Mouse (Mus musculus) myocyte (in vitro differentiated cells): ENCODE results near the gene Wdpcp. TPM values are rescaled to one million over a fixed set of nuclear protein-coding genes. Genes with fewer than 3 reads are reported as not detected.
"Not testable (repeated sequence)": the region's sequence is repeated elsewhere in the genome, so short reads cannot be mapped to it uniquely, and the experiment has no call there.

ENCODE experiments used
- H3K27me3 ChIP-seq: one replicate; pipeline ENCODE4 v1.6.1; 2011; ENCODE audit not compliant: control insufficient read depth, insufficient read depth, insufficient read length
- H3K36me3 ChIP-seq: one replicate; pipeline ENCODE4 v1.6.1; 2011; ENCODE audit not compliant: control insufficient read depth, insufficient read depth
- H3K4me2 ChIP-seq: one replicate; pipeline ENCODE4 v1.6.1; 2011; ENCODE audit warnings: low read depth, control low read depth
- H3K4me3 ChIP-seq: one replicate; pipeline ENCODE4 v1.5.1; 2011; ENCODE audit warnings: mild to moderate bottlenecking, control low read depth, moderate library complexity
- H3K79me2 ChIP-seq: one replicate; pipeline ENCODE4 v1.6.1; 2011; ENCODE audit not compliant: control insufficient read depth, insufficient read depth
- H3ac ChIP-seq: one replicate; pipeline ENCODE4 v1.6.1; 2011; ENCODE audit not compliant: control insufficient read depth, insufficient read length
- CEBPB ChIP-seq: IDR thresholded peaks from 2 replicates; pipeline ENCODE4 v1.6.1; 2011; ENCODE audit warnings: mild to moderate bottlenecking, moderate library complexity; ENCODE audit not compliant: poor library complexity, insufficient read depth, severe bottlenecking
- E2F4 ChIP-seq: IDR thresholded peaks from one replicate; pipeline ENCODE4 v1.6.1; 2011; ENCODE audit warnings: mild to moderate bottlenecking, control low read depth, moderate library complexity; ENCODE audit not compliant: insufficient read depth
- MAX ChIP-seq: IDR thresholded peaks from one replicate; pipeline ENCODE4 v1.6.1; 2011; ENCODE audit warnings: low read depth, mild to moderate bottlenecking, control low read depth
- MYOD1 ChIP-seq, 3 experiments: IDR thresholded peaks; one replicate each; pipeline ENCODE4 v1.6.1; 2011; ENCODE audit warnings: control low read depth in 2 of 3, low read depth in 2 of 3, mild to moderate bottlenecking in 2 of 3, moderate library complexity in 1 of 3; ENCODE audit not compliant: insufficient read length in 2 of 3, control insufficient read depth in 1 of 3
- MYOG ChIP-seq, 3 experiments: IDR thresholded peaks; one replicate each; pipeline ENCODE4 v1.6.1; 2011; ENCODE audit warnings: control low read depth in 2 of 3, low read depth in 2 of 3, mild to moderate bottlenecking in 2 of 3; ENCODE audit not compliant: insufficient read length in 2 of 3, control insufficient read depth in 1 of 3, insufficient read depth in 1 of 3
- POLR2A ChIP-seq: IDR thresholded peaks from one replicate; pipeline ENCODE4 v1.6.1; 2011; ENCODE audit warnings: low read depth, mild to moderate bottlenecking, control low read depth, moderate library complexity; ENCODE audit not compliant: insufficient read length
- POLR2AphosphoS2 ChIP-seq: IDR thresholded peaks from one replicate; pipeline ENCODE4 v1.6.1; 2011; ENCODE audit warnings: low read depth, control low read depth; ENCODE audit not compliant: insufficient read length
- REST ChIP-seq: IDR thresholded peaks from one replicate; pipeline ENCODE4 v1.6.1; 2011; ENCODE audit warnings: mild to moderate bottlenecking, control low read depth, moderate library complexity; ENCODE audit not compliant: insufficient read depth, insufficient read length
- SRF ChIP-seq: IDR thresholded peaks from one replicate; pipeline ENCODE4 v1.6.1; 2011; ENCODE audit warnings: low read depth; ENCODE audit not compliant: control insufficient read depth, insufficient read length
- TCF12 ChIP-seq: IDR thresholded peaks from one replicate; pipeline ENCODE4 v1.6.1; 2011; ENCODE audit warnings: mild to moderate bottlenecking, control low read depth; ENCODE audit not compliant: poor library complexity, insufficient read depth, severe bottlenecking
- TCF3 ChIP-seq: IDR thresholded peaks from one replicate; pipeline ENCODE4 v1.6.1; 2011; ENCODE audit warnings: low read depth, control low read depth; ENCODE audit not compliant: insufficient read length
- USF1 ChIP-seq: IDR thresholded peaks from one replicate; pipeline ENCODE4 v1.6.1; 2011; ENCODE audit warnings: low read depth, mild to moderate bottlenecking, control low read depth, moderate library complexity
- polyA plus RNA-seq: library from polyadenylated mRNA; unstranded; fragments of >200 nt; fragmentation: generic; extraction: Trizol; gene quantifications from one replicate; pipeline ENCODE4 v1.2.1, GENCODE M21; 2012; ENCODE audit warnings: missing spikeins

Gene Wdpcp
- 5.2 TPM for polyA plus RNA-seq

- TF ChIP-seq TCF12 (no peak), E2F4 (peak; percentile 81), REST (no peak), SRF (peak; percentile 16), POLR2AphosphoS2 (peak; percentile 61), MYOD1 (IDR thresholded peaks at IDR 0.05; ENCODE audit: control insufficient read depth in 1 of 3, insufficient read length in 2 of 3, low read depth in 2 of 3) (no peak), CEBPB (no peak), POLR2A (peak; percentile 58), MAX (no peak), TCF3 (no peak), MYOG (IDR thresholded peaks at IDR 0.05; ENCODE audit: control insufficient read depth in 1 of 3, insufficient read depth in 1 of 3, insufficient read length in 2 of 3, low read depth in 2 of 3) (no peak), USF1 (no peak)
- H3K4me2 ChIP-seq = peak within 1 kb of the TSS; percentile 92
- peak within 1 kb of the TSS; percentile 87 for H3K4me3 ChIP-seq
- peaks cover 41% of the 10 kb centered on the region for H3K79me2 ChIP-seq
- H3K36me3 ChIP-seq = no peaks in the 10 kb centered on the region
- H3K27me3 ChIP-seq = no peaks in the 10 kb centered on the region
- H3ac ChIP-seq = peak within 1 kb of the TSS; percentile 24
Observed at GRCm38 (mm10) chr11:21571700-21572381, at the start of gene Wdpcp, which contains the start of gene Mdh1. TSS of gene Wdpcp (plus strand) at chr11:21572235. TSS of gene Mdh1 (minus strand) at chr11:21572367.

DNA sequence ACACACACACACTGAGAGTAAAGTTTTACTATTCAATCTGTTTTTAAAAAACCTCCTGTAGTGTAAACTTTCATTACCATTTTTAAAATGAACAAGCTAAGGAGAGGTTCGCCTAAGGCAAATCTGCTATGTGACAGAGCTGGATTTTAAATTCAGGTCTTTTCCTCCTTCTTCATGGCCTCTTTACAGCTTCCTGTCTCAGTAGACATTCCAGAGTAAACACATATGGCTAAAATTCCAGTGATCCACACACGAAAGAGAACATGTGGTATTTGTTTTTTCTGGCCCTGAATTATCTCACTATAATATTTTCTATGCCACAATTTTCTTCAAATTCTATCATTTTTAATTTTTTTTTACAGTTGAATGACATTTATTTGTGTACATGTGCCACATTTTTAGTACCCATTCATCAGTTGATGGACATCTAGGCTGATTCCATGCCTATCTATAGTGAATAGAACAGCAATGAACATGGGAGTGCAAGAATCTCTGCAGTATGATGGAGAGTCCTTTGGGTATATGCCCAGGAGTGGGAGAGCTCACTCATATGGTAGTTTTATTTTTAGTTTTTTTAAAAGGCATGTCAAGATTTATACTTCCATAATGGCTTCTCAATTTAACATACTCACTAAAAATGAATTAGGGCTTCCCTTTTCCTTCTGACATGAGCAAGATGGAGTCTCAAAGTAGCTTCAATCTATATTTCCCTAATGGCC is 43.2 kb upstream of the Wdpcp start:
- Histone ChIP-seq H3K27me3 (no peaks in the 10 kb centered on the region), H3ac (no peak overlapping the region), H3K4me2 (no peak overlapping the region), H3K4me3 (no peak overlapping the region), H3K79me2 (no peaks in the 10 kb centered on the region), H3K36me3 (no peaks in the 10 kb centered on the region)
- TF ChIP-seq SRF (no peak), POLR2A (no peak), E2F4 (no peak), TCF3 (no peak), MYOD1 (IDR thresholded peaks at IDR 0.05; ENCODE audit: control insufficient read depth in 1 of 3, insufficient read length in 2 of 3, low read depth in 2 of 3) (no peak), REST (no peak), MAX (no peak), TCF12 (no peak), MYOG (IDR thresholded peaks at IDR 0.05; ENCODE audit: control insufficient read depth in 1 of 3, insufficient read depth in 1 of 3, insufficient read length in 2 of 3, low read depth in 2 of 3) (no peak), POLR2AphosphoS2 (no peak), CEBPB (no peak), USF1 (no peak)

GRCm38 (mm10) chr11:21530856-21531255 is 41.2 kb upstream of the Wdpcp start:
- not testable (repeated sequence) for H3K4me2 ChIP-seq, H3K27me3 ChIP-seq, H3K79me2 ChIP-seq, H3K4me3 ChIP-seq, H3ac ChIP-seq, H3K36me3 ChIP-seq

DNA sequence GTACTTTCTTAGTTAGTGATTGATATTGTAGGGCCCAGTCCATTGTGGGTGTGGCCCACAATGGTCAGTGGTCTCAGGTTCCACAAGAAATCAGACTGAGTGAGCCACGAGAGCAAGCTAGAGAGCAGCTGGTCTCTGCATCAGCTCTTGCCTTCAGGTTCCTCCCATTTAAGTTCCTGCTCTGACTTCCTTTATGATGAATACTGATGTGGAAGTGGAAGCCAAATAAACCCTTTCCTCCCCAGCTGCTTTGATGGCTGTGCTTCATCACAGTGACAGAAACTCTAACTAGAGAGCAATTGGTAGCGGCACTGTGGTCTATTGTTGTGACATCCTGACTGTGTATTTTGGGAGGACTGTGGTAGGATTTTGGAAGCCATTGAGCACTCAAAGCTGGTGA is 32.0 kb upstream of the Wdpcp start:
- Histone ChIP-seq H3K4me2 (no peak overlapping the region), H3ac (no peak overlapping the region), H3K27me3 (no peaks in the 10 kb centered on the region), H3K36me3 (no peaks in the 10 kb centered on the region), H3K4me3 (no peak overlapping the region), H3K79me2 (no peaks in the 10 kb centered on the region)
- no peak for TF ChIP-seq MYOD1 (IDR thresholded peaks at IDR 0.05; ENCODE audit: control insufficient read depth in 1 of 3, insufficient read length in 2 of 3, low read depth in 2 of 3)
- TF ChIP-seq E2F4 = no peak
- no peak for TF ChIP-seq REST
- TF ChIP-seq CEBPB = no peak
- TF ChIP-seq TCF3 = no peak
- TF ChIP-seq USF1 = no peak
- TF ChIP-seq MAX = no peak
- TF ChIP-seq MYOG (IDR thresholded peaks at IDR 0.05; ENCODE audit: control insufficient read depth in 1 of 3, insufficient read depth in 1 of 3, insufficient read length in 2 of 3, low read depth in 2 of 3) = no peak
- no peak for TF ChIP-seq TCF12
- no peak for TF ChIP-seq POLR2AphosphoS2
- no peak for TF ChIP-seq POLR2A
- TF ChIP-seq SRF = no peak

GRCm38 (mm10) chr11:21540622-21541021 is 31.4 kb upstream of the Wdpcp start:
- no peaks in the 10 kb centered on the region for H3K27me3 ChIP-seq
- H3K4me2 ChIP-seq = no peak overlapping the region
- no peak for TF ChIP-seq SRF
- no peak overlapping the region for H3K4me3 ChIP-seq
- H3K79me2 ChIP-seq = no peaks in the 10 kb centered on the region
- H3K36me3 ChIP-seq = no peaks in the 10 kb centered on the region
- no peak overlapping the region for H3ac ChIP-seq
